Mouse (Mus musculus) midbrain, embryonic 10.5 days (tissue): ENCODE measurements at regions not wholly inside any gene's neighbourhood (a gene's known extent, or its start where the extent isn't known, plus 50 kb on each side); places are given as distances from the start of the nearest gene placed in this dataset.

Experiments
- DNase-seq: peaks from one replicate; pipeline ENCODE4 v3.0.0-alpha.2; 2017; ENCODE audit warnings: low spot score
- H3K27ac ChIP-seq: fragments of 300-500 bp; sonication (generic); replicated peaks from 2 replicates; pipeline ENCODE4 v1.5.1; 2016; ENCODE audit warnings: mild to moderate bottlenecking
- H3K27me3 ChIP-seq: fragments of 300-500 bp; sonication (generic); 2 replicates; pipeline ENCODE4 v1.6.1; 2016; ENCODE audit warnings: low read depth, mild to moderate bottlenecking; ENCODE audit not compliant: poor library complexity, severe bottlenecking
- H3K36me3 ChIP-seq: fragments of 300-500 bp; sonication (generic); 2 replicates; pipeline ENCODE4 v1.6.1; 2016; ENCODE audit warnings: mild to moderate bottlenecking, moderate library complexity
- H3K4me1 ChIP-seq: fragments of 300-500 bp; sonication (generic); 2 replicates; pipeline ENCODE4 v1.6.1; 2016
- H3K4me3 ChIP-seq: fragments of 300-500 bp; sonication (generic); 2 replicates; pipeline ENCODE4 v1.5.1; 2016; ENCODE audit warnings: mild to moderate bottlenecking, moderate library complexity
- H3K9me3 ChIP-seq: fragments of 300-500 bp; sonication (generic); replicated peaks from 2 replicates; pipeline ENCODE4 v1.6.1; 2016; ENCODE audit warnings: mild to moderate bottlenecking
- WGBS: fragments of 180-500 bp; shearing (Covaris S2); methylation state at CpG from one replicate; pipeline ENCODE4 v1.1.7; 2016; 5-methylcytosine and 5-hydroxymethylcytosine counted together

GRCm38 (mm10) chr17:4942868-4943267, 51.3 kb upstream of the Arid1b start:
- WGBS: 88% methylated on average over 7 of the region's 7 CpGs
- Histone ChIP-seq H3K27me3 (peaks cover 29% of the 10 kb centered on the region), H3K27ac (no peak overlapping the region), H3K4me3 (no peak overlapping the region), H3K9me3 (no peaks in the 10 kb centered on the region), H3K4me1 (peaks cover 35% of the 10 kb centered on the region), H3K36me3 (no peaks in the 10 kb centered on the region)
- DNase-seq: no peak
